Mouse (Mus musculus): ENCODE measurements around the gene Lsamp. TPM values are rescaled to one million over a fixed set of nuclear protein-coding genes. Genes with fewer than 3 reads are reported as not detected.

Gene Lsamp
- total and polyA plus RNA-seq, 2 experiments from 2014 or later = 122 to 157 TPM

GRCm38 (mm10) chr16:40974084-40974483 is 989.9 kb downstream of the Lsamp start:
- Histone ChIP-seq H3K27me3 (ENCODE audit: insufficient read depth, low read length) (no peaks in the 10 kb centered on the region), H3K4me1 (ENCODE audit: insufficient read depth, low read length) (no peaks in the 10 kb centered on the region), H3K9ac (replicated peaks; ENCODE audit: low read length) (no peak overlapping the region), H3K36me3 (ENCODE audit: insufficient read depth, low read length) (no peaks in the 10 kb centered on the region), H3K9me3 (ENCODE audit: low read length) (no peaks in the 10 kb centered on the region), H3K4me2 (ENCODE audit: low read depth, low read length) (no peak overlapping the region), H3K27ac (no peak overlapping the region), H3K4me3 (ENCODE audit: low read length) (no peak overlapping the region)
- no peak for DNase-seq (ENCODE audit: low spot score)
- no peak for ATAC-seq
- no peak for TF ChIP-seq CTCF (IDR thresholded peaks at IDR 0.05; ENCODE audit: low read depth)
- WGBS = 44% methylated on average over 2 of the region's 2 CpGs

GRCm38 (mm10) chr16:40983026-40983425 is 998.9 kb downstream of the Lsamp start:
- WGBS = 48% methylated on average over 3 of the region's 3 CpGs
- H3K4me1 ChIP-seq (ENCODE audit: insufficient read depth, low read length) = no peaks in the 10 kb centered on the region
- no peak for ATAC-seq

GRCm38 (mm10) chr16:41007569-41007968 is 1023.4 kb downstream of the Lsamp start:
- Histone ChIP-seq H3K27ac (no peak overlapping the region), H3K4me1 (ENCODE audit: insufficient read depth, low read length) (no peaks in the 10 kb centered on the region), H3K9ac (replicated peaks; ENCODE audit: low read length) (no peak overlapping the region), H3K36me3 (ENCODE audit: insufficient read depth, low read length) (no peaks in the 10 kb centered on the region), H3K9me3 (ENCODE audit: low read length) (0 out of 2 replicates have a peak, but pooled peaks cover 3% of the 10 kb centered on the region), H3K27me3 (ENCODE audit: insufficient read depth, low read length) (no peaks in the 10 kb centered on the region), H3K4me2 (ENCODE audit: low read depth, low read length) (no peak overlapping the region), H3K4me3 (ENCODE audit: low read length) (no peak overlapping the region)
- DNase-seq (ENCODE audit: low spot score) (peak; percentile 3), ATAC-seq (no peak)
- no peak for TF ChIP-seq CTCF (IDR thresholded peaks at IDR 0.05; ENCODE audit: low read depth)
- WGBS = 70% methylated on average over 5 of the region's 5 CpGs

More at GRCm38 (mm10) chr16:40983026-40983425, 998.9 kb downstream of the Lsamp start:
- Histone ChIP-seq H3K27me3 (ENCODE audit: insufficient read depth, low read length) (no peaks in the 10 kb centered on the region), H3K9me3 (ENCODE audit: low read length) (no peaks in the 10 kb centered on the region), H3K4me2 (ENCODE audit: low read depth, low read length) (no peak overlapping the region), H3K4me3 (ENCODE audit: low read length) (no peak overlapping the region), H3K36me3 (ENCODE audit: insufficient read depth, low read length) (no peaks in the 10 kb centered on the region), H3K9ac (replicated peaks; ENCODE audit: low read length) (no peak overlapping the region), H3K27ac (no peak overlapping the region)
- no peak for TF ChIP-seq CTCF (IDR thresholded peaks at IDR 0.05; ENCODE audit: low read depth)
- no peak for DNase-seq (ENCODE audit: low spot score)

- Histone ChIP-seq H3K9me3 (ENCODE audit: low read length) (no peaks in the 10 kb centered on the region), H3K4me3 (ENCODE audit: low read length) (no peak overlapping the region), H3K27ac (no peak overlapping the region), H3K4me1 (ENCODE audit: insufficient read depth, low read length) (no peaks in the 10 kb centered on the region), H3K27me3 (ENCODE audit: insufficient read depth, low read length) (no peaks in the 10 kb centered on the region), H3K4me2 (ENCODE audit: low read depth, low read length) (no peak overlapping the region), H3K9ac (replicated peaks; ENCODE audit: low read length) (no peak overlapping the region), H3K36me3 (ENCODE audit: insufficient read depth, low read length) (no peaks in the 10 kb centered on the region)
- TF ChIP-seq CTCF (IDR thresholded peaks at IDR 0.05; ENCODE audit: low read depth) = no peak
- DNase-seq (ENCODE audit: low spot score) (no peak), ATAC-seq (no peak)
Measured at GRCm38 (mm10) chr16:41034746-41035145, 1050.6 kb downstream of the Lsamp start.

- 70% methylated on average over 2 of the region's 2 CpGs for WGBS
- Histone ChIP-seq H3K36me3 (ENCODE audit: insufficient read depth, low read length) (no peaks in the 10 kb centered on the region), H3K27ac (no peak overlapping the region), H3K9ac (replicated peaks; ENCODE audit: low read length) (no peak overlapping the region), H3K9me3 (ENCODE audit: low read length) (no peaks in the 10 kb centered on the region), H3K27me3 (ENCODE audit: insufficient read depth, low read length) (no peaks in the 10 kb centered on the region), H3K4me1 (ENCODE audit: insufficient read depth, low read length) (no peaks in the 10 kb centered on the region), H3K4me2 (ENCODE audit: low read depth, low read length) (no peak overlapping the region), H3K4me3 (ENCODE audit: low read length) (no peak overlapping the region)
- no peak for DNase-seq (ENCODE audit: low spot score)
- no peak for ATAC-seq
- no peak for TF ChIP-seq CTCF (IDR thresholded peaks at IDR 0.05; ENCODE audit: low read depth)
Measured at GRCm38 (mm10) chr16:41041686-41042085, 1057.5 kb downstream of the Lsamp start.

- Histone ChIP-seq H3K9me3 (ENCODE audit: low read length) (no peaks in the 10 kb centered on the region), H3K4me3 (ENCODE audit: low read length) (no peak overlapping the region), H3K27me3 (ENCODE audit: insufficient read depth, low read length) (no peaks in the 10 kb centered on the region), H3K36me3 (ENCODE audit: insufficient read depth, low read length) (no peaks in the 10 kb centered on the region), H3K4me1 (ENCODE audit: insufficient read depth, low read length) (no peaks in the 10 kb centered on the region), H3K27ac (no peak overlapping the region), H3K4me2 (ENCODE audit: low read depth, low read length) (no peak overlapping the region), H3K9ac (replicated peaks; ENCODE audit: low read length) (no peak overlapping the region)
- peak; percentile 13 for DNase-seq (ENCODE audit: low spot score)
- no peak for TF ChIP-seq CTCF (IDR thresholded peaks at IDR 0.05; ENCODE audit: low read depth)
- ATAC-seq = no peak
- 63% methylated on average over 7 of the region's 7 CpGs for WGBS
Measured at GRCm38 (mm10) chr16:41063270-41063857, 1079.2 kb downstream of the Lsamp start.

GRCm38 (mm10) chr16:41073470-41073869 is 1089.3 kb downstream of the Lsamp start:
- Histone ChIP-seq H3K9me3 (ENCODE audit: low read length) (no peaks in the 10 kb centered on the region), H3K4me2 (ENCODE audit: low read depth, low read length) (no peak overlapping the region), H3K4me1 (ENCODE audit: insufficient read depth, low read length) (no peaks in the 10 kb centered on the region), H3K27me3 (ENCODE audit: insufficient read depth, low read length) (no peaks in the 10 kb centered on the region), H3K27ac (no peak overlapping the region), H3K36me3 (ENCODE audit: insufficient read depth, low read length) (no peaks in the 10 kb centered on the region), H3K4me3 (ENCODE audit: low read length) (no peak overlapping the region), H3K9ac (replicated peaks; ENCODE audit: low read length) (no peak overlapping the region)
- 95% methylated on average over 2 of the region's 2 CpGs for WGBS
- DNase-seq (ENCODE audit: low spot score) (no peak), ATAC-seq (no peak)
- no peak for TF ChIP-seq CTCF (IDR thresholded peaks at IDR 0.05; ENCODE audit: low read depth)
